Mouse (Mus musculus): ENCODE results near the gene Cenpn. TPM values are rescaled to one million over a fixed set of nuclear protein-coding genes. Genes with fewer than 3 reads are reported as not detected.
A peak's percentile ranks its signal among the peaks of the same experiment; 100 is the strongest.

The Cenpn gene
- total and polyA plus RNA-seq, 3 experiments = 0.37 to 0.89 (median 0.74) TPM

- Histone ChIP-seq H3K27me3 (ENCODE audit: control insufficient read depth, insufficient read depth, low read length) (no peaks in the 10 kb centered on the region), H3K4me3 (peak within 1 kb of the TSS; percentile 85), H3K4me1 (ENCODE audit: control insufficient read depth, insufficient read depth, low read length) (peaks cover 8% of the 10 kb centered on the region), H3K9ac (ENCODE audit: low read depth, low read length) (peak within 1 kb of the TSS; percentile 95), H3K79me2 (replicated peaks; ENCODE audit: control insufficient read depth, insufficient read depth, low read length) (peaks cover 4% of the 10 kb centered on the region), H3K27ac (peak within 1 kb of the TSS; percentile 75), H3K36me3 (ENCODE audit: control insufficient read depth, insufficient read depth, low read length) (no peaks in the 10 kb centered on the region)
- peak; percentile 86 for TF ChIP-seq CTCF (IDR thresholded peaks at IDR 0.05)
- TF ChIP-seq EP300 (IDR thresholded peaks at IDR 0.05; ENCODE audit: insufficient read depth, low read depth, low read length) = no peak
- TF ChIP-seq POLR2A (IDR thresholded peaks at IDR 0.05; ENCODE audit: insufficient read depth, low read depth, low read length) = 0 out of 2 replicates have a peak, but pooled peaks have one; percentile 13
- peak; percentile 90 to 91 for DNase-seq
- WGBS = under 1% methylated on average over 46 of the region's 46 CpGs
- intact Hi-C loops (cut with DNase I) = loop anchor here (1.0 to 5.0 kb wide), 3 partner anchors 22 to 534 kb away; partner anchors contain the start of genes Cenpn and Cmc2
These were observed 21.6 kb downstream of the Cenpn start, which contains the start of gene Atmin for GRCm38 (mm10) chr8:116943161-116943554. Gene Atmin (plus strand): TSS chr8:116943393.

GRCm38 (mm10) chr8:116943555-116944384, 22.2 kb downstream of the Cenpn start:
- H3K4me1 ChIP-seq (ENCODE audit: control insufficient read depth, insufficient read depth, low read length) = peaks cover 8% of the 10 kb centered on the region
- TF ChIP-seq EP300 (IDR thresholded peaks at IDR 0.05; ENCODE audit: insufficient read depth, low read depth, low read length) = no peak
- H3K27ac ChIP-seq = peak overlapping the region; percentile 75
- H3K9ac ChIP-seq (ENCODE audit: low read depth, low read length) = peak overlapping the region; percentile 95
- WGBS = under 1% methylated on average over 62 of the region's 62 CpGs
- H3K4me3 ChIP-seq = peak overlapping the region; percentile 85
- H3K79me2 ChIP-seq (replicated peaks; ENCODE audit: control insufficient read depth, insufficient read depth, low read length) = peaks cover 4% of the 10 kb centered on the region
- peak in 1 of 2 experiments; percentile 47 for DNase-seq
- intact Hi-C loops (cut with DNase I) = loop anchor here (1.0 to 5.0 kb wide), 3 partner anchors 22 to 534 kb away; partner anchors contain the start of genes Cenpn and Cmc2
- no peaks in the 10 kb centered on the region for H3K27me3 ChIP-seq (ENCODE audit: control insufficient read depth, insufficient read depth, low read length)
- H3K36me3 ChIP-seq (ENCODE audit: control insufficient read depth, insufficient read depth, low read length) = no peaks in the 10 kb centered on the region

GRCm38 (mm10) chr8:116944385-116944696, 22.8 kb downstream of the Cenpn start:
- TF ChIP-seq POLR2A (IDR thresholded peaks at IDR 0.05; ENCODE audit: insufficient read depth, low read depth, low read length) (no peak), CTCF (IDR thresholded peaks at IDR 0.05) (no peak), EP300 (IDR thresholded peaks at IDR 0.05; ENCODE audit: insufficient read depth, low read depth, low read length) (no peak)
- peaks cover 8% of the 10 kb centered on the region for H3K4me1 ChIP-seq (ENCODE audit: control insufficient read depth, insufficient read depth, low read length)
- intact Hi-C loops (cut with DNase I) = loop anchor here (5.0 kb wide), 1 partner anchor 533 kb away; no protein-coding TSS in a partner anchor

GRCm38 (mm10) chr8:116945169-116945910, 23.8 kb downstream of the Cenpn start:
- H3K27me3 ChIP-seq (ENCODE audit: control insufficient read depth, insufficient read depth, low read length) = no peaks in the 10 kb centered on the region
- TF ChIP-seq EP300 (IDR thresholded peaks at IDR 0.05; ENCODE audit: insufficient read depth, low read depth, low read length) = no peak
- no peak for TF ChIP-seq POLR2A (IDR thresholded peaks at IDR 0.05; ENCODE audit: insufficient read depth, low read depth, low read length)
- no peak for TF ChIP-seq CTCF (IDR thresholded peaks at IDR 0.05)
- WGBS = 63% methylated on average over 9 of the region's 9 CpGs
- intact Hi-C loops (cut with DNase I) = no loop called here
- H3K79me2 ChIP-seq (replicated peaks; ENCODE audit: control insufficient read depth, insufficient read depth, low read length) = peaks cover 4% of the 10 kb centered on the region
- no peak for DNase-seq
- H3K36me3 ChIP-seq (ENCODE audit: control insufficient read depth, insufficient read depth, low read length) = no peaks in the 10 kb centered on the region
- peaks cover 8% of the 10 kb centered on the region for H3K4me1 ChIP-seq (ENCODE audit: control insufficient read depth, insufficient read depth, low read length)
- H3K9ac ChIP-seq (ENCODE audit: low read depth, low read length) = no peak overlapping the region
- H3K27ac ChIP-seq = no peak overlapping the region; the same call in 1 of the 2 replicates
- H3K4me3 ChIP-seq = no peak overlapping the region

More at GRCm38 (mm10) chr8:116944385-116944696, 22.8 kb downstream of the Cenpn start:
- DNase-seq = no peak
- peak overlapping the region; percentile 75; the same call in 1 of the 2 replicates for H3K27ac ChIP-seq
- H3K79me2 ChIP-seq (replicated peaks; ENCODE audit: control insufficient read depth, insufficient read depth, low read length) = peaks cover 4% of the 10 kb centered on the region
- 25% methylated on average over 4 of the region's 4 CpGs for WGBS
- H3K27me3 ChIP-seq (ENCODE audit: control insufficient read depth, insufficient read depth, low read length) = no peaks in the 10 kb centered on the region
- peak overlapping the region; percentile 85 for H3K4me3 ChIP-seq
- no peaks in the 10 kb centered on the region for H3K36me3 ChIP-seq (ENCODE audit: control insufficient read depth, insufficient read depth, low read length)
- H3K9ac ChIP-seq (ENCODE audit: low read depth, low read length) = no peak overlapping the region; the same call in 1 of the 2 replicates

- peaks cover 8% of the 10 kb centered on the region for H3K4me1 ChIP-seq (ENCODE audit: control insufficient read depth, insufficient read depth, low read length)
- H3K27ac ChIP-seq = peak overlapping the region; percentile 72
- peak; percentile 63 to 67 for DNase-seq
- intact Hi-C loops (cut with DNase I) = no loop called here
- H3K27me3 ChIP-seq (ENCODE audit: control insufficient read depth, insufficient read depth, low read length) = no peaks in the 10 kb centered on the region
- H3K79me2 ChIP-seq (replicated peaks; ENCODE audit: control insufficient read depth, insufficient read depth, low read length) = peaks cover 4% of the 10 kb centered on the region
- peak overlapping the region; percentile 54 for H3K4me3 ChIP-seq
- TF ChIP-seq CTCF (IDR thresholded peaks at IDR 0.05) (no peak), EP300 (IDR thresholded peaks at IDR 0.05; ENCODE audit: insufficient read depth, low read depth, low read length) (no peak), POLR2A (IDR thresholded peaks at IDR 0.05; ENCODE audit: insufficient read depth, low read depth, low read length) (peak; percentile 51; the same call in 1 of the 2 replicates)
- 5% methylated on average over 21 of the region's 21 CpGs for WGBS
- no peaks in the 10 kb centered on the region for H3K36me3 ChIP-seq (ENCODE audit: control insufficient read depth, insufficient read depth, low read length)
- peak overlapping the region; percentile 60 for H3K9ac ChIP-seq (ENCODE audit: low read depth, low read length)
These were observed 24.8 kb downstream of the Cenpn start for GRCm38 (mm10) chr8:116946268-116946838.

Data from heart, adult 2 months (tissue).